Mouse (Mus musculus) lung, adult 2 months (tissue): ENCODE measurements around the gene Olfr700. TPM values are rescaled to one million over a fixed set of nuclear protein-coding genes. Genes with fewer than 3 reads are reported as not detected.
"Not testable (repeated sequence)": the region's sequence is repeated elsewhere in the genome, so short reads cannot be mapped to it uniquely, and the experiment has no call there.

Source experiments
- DNase-seq: peaks from one replicate; pipeline ENCODE4 v3.0.0; 2022
- H3K4me1 ChIP-seq: fragments of 200-500 bp; 2 replicates; pipeline ENCODE4 v1.6.1; 2011; ENCODE audit warnings: low read length; ENCODE audit not compliant: control insufficient read depth, insufficient read depth
- H3K4me3 ChIP-seq: fragments of 200-500 bp; replicated peaks from 2 replicates; pipeline ENCODE3; 2011; ENCODE audit warnings: low read depth, mild to moderate bottlenecking, control low read depth, low read length; ENCODE audit errors: extremely low read depth
- CTCF ChIP-seq: fragments of 200-500 bp; IDR thresholded peaks from 2 replicates; pipeline ENCODE4 v1.5.1; 2011; ENCODE audit warnings: mild to moderate bottlenecking, low read length, control low read depth; ENCODE audit not compliant: insufficient read depth
- POLR2A ChIP-seq: fragments of 200-500 bp; IDR thresholded peaks from 2 replicates; pipeline ENCODE4 v1.6.1; 2011; ENCODE audit warnings: low read depth, mild to moderate bottlenecking, control low read depth, low read length, borderline replicate concordance; ENCODE audit errors: extremely low read depth
- WGBS: fragments of 180-500 bp; shearing (Covaris S2); methylation state at CpG from one replicate; pipeline ENCODE4 v1.1.7; 2018; 5-methylcytosine and 5-hydroxymethylcytosine counted together
- polyA plus RNA-seq: library from polyadenylated mRNA; depleted of rRNA; stranded (reverse); fragments of >200 nt; gene quantifications from 2 replicates; pipeline ENCODE4 v1.2.3, GENCODE M21; 2012; rRNA removed

Olfr700 gene
- polyA plus RNA-seq: not detected in 2 replicates

DNA sequence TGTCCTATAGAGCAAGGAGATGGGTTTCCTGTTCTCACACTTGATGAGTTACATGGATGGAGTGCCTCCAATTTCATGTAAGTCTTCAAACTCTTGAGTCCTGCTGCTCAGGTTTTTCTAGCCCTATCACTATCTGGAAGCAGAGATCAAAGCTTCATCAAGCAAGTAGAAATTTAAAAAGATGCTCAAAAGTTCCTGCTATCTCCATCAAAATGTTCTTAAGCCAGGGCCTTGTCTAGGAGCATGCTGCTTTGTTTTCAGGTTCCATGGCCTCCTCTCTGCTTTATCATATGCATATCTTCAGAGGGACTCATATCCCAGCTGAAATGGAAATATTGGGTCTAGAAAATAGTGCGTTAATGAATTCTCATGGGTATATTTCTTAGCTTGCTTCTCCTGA lies at the start of gene Olfr700:
TSS of gene Olfr700 (minus strand) at position 101 of the 400 bp plus-strand sequence.
- H3K4me1 ChIP-seq: no peaks in the 10 kb centered on the region
- 85% methylated on average over 1 of the region's 1 CpGs for WGBS
- no peak for TF ChIP-seq POLR2A
- TF ChIP-seq CTCF: no peak

DNA sequence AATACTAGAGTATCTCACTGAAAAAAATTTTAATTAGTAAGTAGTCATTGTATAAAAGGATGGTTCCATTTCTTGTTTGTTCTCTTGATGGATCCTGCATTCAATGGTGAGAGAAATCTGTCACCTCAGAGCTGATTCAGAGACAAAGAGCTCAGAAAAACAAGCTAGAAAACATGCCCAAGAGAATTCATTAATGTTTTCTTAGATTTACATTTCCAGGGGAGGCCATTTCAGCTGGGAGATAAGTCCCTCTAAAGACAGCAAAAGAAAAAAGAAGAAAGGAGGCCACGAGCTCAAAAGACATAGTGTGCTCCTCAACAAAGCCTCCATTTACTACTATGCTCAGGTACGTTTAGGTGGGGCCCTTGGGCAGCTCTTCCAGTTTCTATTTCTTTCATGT lies 34.4 kb upstream of the Olfr700 start, which contains the start of gene Olfr703:
TSS of gene Olfr703 (plus strand) at position 301 of the 400 bp plus-strand sequence.
- Histone ChIP-seq H3K4me1 (no peaks in the 10 kb centered on the region), H3K4me3 (no peak within 1 kb of the TSS)
- TF ChIP-seq POLR2A: no peak
- TF ChIP-seq CTCF: no peak
- WGBS: 44% methylated on average over 2 of the region's 2 CpGs
- no peak for DNase-seq

More for the DNA sequence above, at the start of gene Olfr700:
- no peak for DNase-seq
- H3K4me3 ChIP-seq: no peak within 1 kb of the TSS

DNA sequence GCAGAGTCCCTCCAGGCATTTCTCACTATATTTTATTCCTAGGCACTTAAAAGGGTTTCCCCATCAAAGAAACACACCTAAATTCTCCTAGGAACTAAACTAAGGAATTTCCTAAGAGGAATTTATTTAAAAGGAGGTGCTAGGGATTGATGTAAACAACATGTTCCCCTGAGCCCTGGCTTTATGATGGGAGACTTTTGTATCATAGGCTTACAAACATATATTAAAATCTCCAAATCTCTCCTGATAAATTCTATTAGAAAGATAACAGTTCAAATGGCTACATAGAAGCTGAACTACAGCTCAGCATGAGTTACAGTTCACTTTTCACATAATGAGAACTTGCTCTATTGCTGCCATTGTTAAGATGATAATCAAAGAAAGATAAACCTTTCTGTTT lies 25.2 kb upstream of the Olfr700 start, which contains the start of gene Olfr702:
TSS of gene Olfr702 (minus strand) at position 101 of the 400 bp plus-strand sequence.
- no peak for TF ChIP-seq POLR2A
- no peak for TF ChIP-seq CTCF
- H3K4me1 ChIP-seq: no peaks in the 10 kb centered on the region
- no peak within 1 kb of the TSS for H3K4me3 ChIP-seq
- DNase-seq: no peak

DNA sequence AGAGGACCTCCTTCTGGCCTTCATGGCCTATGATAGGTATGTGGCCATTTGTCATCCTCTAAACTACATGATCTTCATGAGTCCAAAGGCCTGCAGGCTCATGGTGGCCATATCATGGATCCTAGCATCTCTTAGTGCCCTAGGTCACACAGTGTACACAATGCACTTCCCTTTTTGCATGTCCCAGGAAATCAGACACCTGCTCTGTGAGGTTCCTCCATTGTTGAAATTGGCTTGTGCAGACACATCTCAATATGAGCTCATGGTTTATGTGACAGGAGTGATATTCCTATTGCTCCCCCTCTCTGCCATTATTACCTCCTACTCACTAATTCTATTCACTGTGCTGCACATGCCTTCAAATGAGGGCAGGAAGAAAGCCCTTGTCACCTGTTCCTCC lies 9.8 kb upstream of the Olfr700 start:
- no peak overlapping the region for H3K4me3 ChIP-seq
- no peak for DNase-seq
- no peaks in the 10 kb centered on the region for H3K4me1 ChIP-seq
- TF ChIP-seq POLR2A: no peak
- no peak for TF ChIP-seq CTCF

DNA sequence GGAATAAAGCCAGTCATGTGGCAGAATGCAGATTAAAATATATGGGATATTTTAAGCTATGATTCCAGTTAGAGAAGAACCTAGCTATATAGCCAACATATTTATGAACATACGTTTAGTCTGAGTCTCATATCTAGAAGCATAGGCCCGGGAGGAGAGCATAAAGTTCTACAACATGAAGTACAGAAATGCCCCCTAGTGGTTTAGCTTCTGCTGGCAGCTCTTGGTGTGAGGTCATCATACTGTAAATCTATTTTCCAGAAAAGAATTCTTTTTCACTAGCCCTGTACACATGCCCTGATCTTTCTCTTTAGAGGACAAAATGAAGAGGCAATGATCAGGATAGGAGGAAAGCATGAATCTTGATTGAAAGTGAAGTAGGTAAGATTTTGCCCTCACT lies 7.1 kb upstream of the Olfr700 start:
- Histone ChIP-seq H3K4me3 (no peak overlapping the region), H3K4me1 (no peaks in the 10 kb centered on the region)
- DNase-seq: no peak
- WGBS: 30% methylated on average over 2 of the region's 2 CpGs
- TF ChIP-seq CTCF (no peak), POLR2A (no peak)

DNA sequence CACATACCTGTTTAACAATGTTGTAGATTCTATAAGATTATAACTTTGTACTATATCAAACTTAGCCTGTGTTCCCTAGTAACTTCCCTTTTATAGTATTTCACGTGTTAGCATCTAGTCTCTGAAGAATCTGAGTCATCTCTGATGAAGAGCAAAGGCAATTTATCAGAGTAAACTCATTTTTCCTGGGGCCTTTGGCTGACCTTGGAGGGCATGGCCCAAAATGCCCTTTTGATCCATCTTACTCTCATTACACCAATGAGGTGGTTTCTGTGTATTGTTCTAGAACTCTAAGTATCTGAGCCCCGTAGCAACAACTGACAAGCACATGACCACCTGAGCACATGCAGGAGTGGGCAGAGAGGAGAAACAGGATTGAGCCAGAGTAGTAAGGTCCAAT lies 5.2 kb upstream of the Olfr700 start, which contains the start of gene Olfr701:
TSS of gene Olfr701 (plus strand) at position 301 of the 400 bp plus-strand sequence.
- TF ChIP-seq CTCF (no peak), POLR2A (no peak)
- no peak for DNase-seq

DNA sequence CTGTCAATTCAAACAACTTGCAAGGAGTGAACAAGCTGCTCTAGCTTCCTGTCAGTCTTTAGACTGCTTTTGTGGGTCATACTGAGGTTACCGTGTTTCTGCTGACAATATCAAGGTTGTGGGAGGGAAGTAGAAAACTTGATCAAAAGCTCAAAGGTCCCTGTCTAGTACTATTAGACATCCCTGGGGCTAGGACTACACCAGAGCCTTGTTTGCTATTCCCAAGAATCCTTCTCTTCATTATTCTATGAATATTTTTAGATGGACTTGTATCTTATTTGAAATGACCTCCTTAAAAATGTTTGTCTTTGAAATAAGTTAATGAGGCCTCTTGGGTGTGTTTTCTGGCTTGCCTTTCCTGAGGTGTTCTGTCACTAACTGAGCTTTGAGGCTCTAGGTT lies 15.5 kb downstream of the Olfr700 start, which contains the start of gene Olfr699:
TSS of gene Olfr699 (minus strand) at position 101 of the 400 bp plus-strand sequence.
- no peak for DNase-seq
- no peaks in the 10 kb centered on the region for H3K4me1 ChIP-seq
- 52% methylated on average over 1 of the region's 1 CpGs for WGBS
- no peak within 1 kb of the TSS for H3K4me3 ChIP-seq
- no peak for TF ChIP-seq CTCF
- TF ChIP-seq POLR2A: no peak

More for the DNA sequence above, 5.2 kb upstream of the Olfr700 start, which contains the start of gene Olfr701:
- H3K4me1 ChIP-seq: no peaks in the 10 kb centered on the region
- H3K4me3 ChIP-seq: no peak within 1 kb of the TSS
- WGBS: 55% methylated on average over 2 of the region's 2 CpGs

DNA sequence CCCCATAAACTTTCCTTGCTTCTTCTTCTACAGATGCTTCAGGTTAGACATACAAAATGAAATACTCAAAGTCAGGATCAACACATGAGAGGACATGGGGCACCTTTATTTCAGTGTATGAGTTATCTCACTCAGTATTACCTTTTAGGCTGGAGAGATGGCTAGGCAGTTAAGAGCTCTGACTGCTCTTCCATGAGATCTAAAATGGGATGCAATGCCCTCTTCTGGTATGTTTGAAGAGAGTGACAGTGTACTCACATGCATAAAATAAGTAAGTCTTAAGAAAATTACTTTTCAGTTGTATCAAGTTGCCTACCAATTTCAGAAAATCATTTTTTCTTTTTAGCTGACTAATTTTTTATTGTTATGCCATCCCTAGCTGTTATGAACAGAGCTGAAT lies 20.3 kb downstream of the Olfr700 start:
- no peak for TF ChIP-seq CTCF
- TF ChIP-seq POLR2A: no peak
- no peaks in the 10 kb centered on the region for H3K4me1 ChIP-seq
- no peak for DNase-seq
- no peak overlapping the region for H3K4me3 ChIP-seq

DNA sequence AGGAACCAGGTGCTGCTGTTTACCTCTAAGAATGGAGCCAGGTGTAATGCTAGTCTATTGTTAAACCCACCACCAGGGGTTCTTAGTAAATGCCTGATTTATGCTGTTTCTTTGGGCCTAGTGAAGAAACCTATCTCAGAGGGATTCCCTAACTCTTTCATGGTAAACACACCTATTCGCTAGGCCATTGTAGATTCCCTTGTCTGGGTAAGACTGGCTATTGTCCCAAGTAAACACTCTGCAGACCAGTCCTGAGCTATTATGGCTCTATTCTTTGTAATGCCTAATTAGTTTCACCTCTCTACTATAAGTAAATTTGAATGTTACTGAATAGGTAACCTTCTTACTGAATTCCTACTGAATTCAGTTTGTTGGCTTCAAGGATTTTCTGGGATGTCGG lies 47.6 kb downstream of the Olfr700 start:
- DNase-seq, H3K4me1 ChIP-seq, H3K4me3 ChIP-seq: not testable (repeated sequence)
- WGBS: 93% methylated on average over 2 of the region's 2 CpGs

DNA sequence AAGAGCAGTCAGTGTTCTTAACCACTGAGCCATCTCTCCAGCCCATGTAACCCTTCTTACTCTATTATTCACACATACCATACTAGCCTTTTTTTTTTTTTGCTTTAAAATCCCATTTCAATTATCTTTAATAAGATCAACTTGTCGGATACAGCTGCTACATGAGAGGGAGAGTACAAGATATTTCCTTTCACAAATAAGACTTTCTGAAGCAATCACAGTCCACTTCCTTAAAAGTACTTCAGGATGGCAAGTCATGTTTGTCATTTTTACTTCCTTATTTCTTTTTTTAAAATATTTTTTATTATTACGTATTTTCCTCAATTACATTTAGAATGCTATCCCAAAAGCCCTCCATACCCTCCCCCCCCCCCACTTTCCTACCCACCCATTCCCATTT lies 49.8 kb downstream of the Olfr700 start:
- no peak for TF ChIP-seq CTCF
- TF ChIP-seq POLR2A: no peak
- Histone ChIP-seq H3K4me1 (no peaks in the 10 kb centered on the region), H3K4me3 (no peak overlapping the region)
- no peak for DNase-seq
- 75% methylated on average over 2 of the region's 2 CpGs for WGBS

Other genes starting within 250 kb of the Olfr700 start
- not detected in 2 replicates for gene Olfr693, start 128.2 kb downstream of the Olfr700 start, polyA plus RNA-seq
- gene Olfr694, start 117.0 kb downstream of the Olfr700 start, polyA plus RNA-seq: not detected in 2 replicates
- not detected in 2 replicates for gene Olfr695, start 92.4 kb downstream of the Olfr700 start, polyA plus RNA-seq
- not detected in 2 replicates for gene Olfr697, start 66.4 kb downstream of the Olfr700 start, polyA plus RNA-seq
- not detected in 2 replicates for gene Olfr698, start 53.4 kb downstream of the Olfr700 start, polyA plus RNA-seq
- gene Olfr699, start 15.6 kb downstream of the Olfr700 start, polyA plus RNA-seq: not detected in 2 replicates
- not detected in 2 replicates for gene Olfr701, start 5.3 kb upstream of the Olfr700 start, polyA plus RNA-seq
- not detected in 2 replicates for gene Olfr702, start 25.1 kb upstream of the Olfr700 start, polyA plus RNA-seq
- gene Olfr703, start 34.5 kb upstream of the Olfr700 start, polyA plus RNA-seq: not detected in 2 replicates
- gene Olfr704, start 54.4 kb upstream of the Olfr700 start, polyA plus RNA-seq: not detected in 2 replicates
- gene Olfr705, start 68.1 kb upstream of the Olfr700 start, polyA plus RNA-seq: not detected in 2 replicates
- not detected in 2 replicates for gene Olfr706, start 79.3 kb upstream of the Olfr700 start, polyA plus RNA-seq
- gene Olfr707, start 92.4 kb upstream of the Olfr700 start, polyA plus RNA-seq: not detected in 2 replicates
- gene Olfr1532-ps1, start 99.2 kb upstream of the Olfr700 start, polyA plus RNA-seq: not detected in 2 replicates
- gene Olfr709-ps1, start 123.4 kb upstream of the Olfr700 start, polyA plus RNA-seq: not detected in 2 replicates
- gene Olfr710, start 139.5 kb upstream of the Olfr700 start, polyA plus RNA-seq: not detected in 2 replicates
- not detected in 2 replicates for gene Olfr6, start 155.1 kb upstream of the Olfr700 start, polyA plus RNA-seq
- gene Olfr711, start 166.6 kb upstream of the Olfr700 start, polyA plus RNA-seq: not detected in 2 replicates
- not detected in 2 replicates for gene Olfr2, start 197.2 kb upstream of the Olfr700 start, polyA plus RNA-seq
- not detected in 2 replicates for gene Olfr713, start 222.3 kb upstream of the Olfr700 start, polyA plus RNA-seq